Mouse (Mus musculus) megakaryocyte progenitor cell, adult 5-6 weeks (primary cell): Measurements from ENCODE around the gene Hcrtr2. TPM values are rescaled to one million over a fixed set of nuclear protein-coding genes. Genes with fewer than 3 reads are reported as not detected.

ENCODE experiments used
- ATAC-seq: replicated peaks from 2 replicates; pipeline ENCODE4 v1.8.0; 2016; ENCODE audit warnings: mild to moderate bottlenecking, moderate TSS enrichment, inconsistent platforms; ENCODE audit not compliant: poor library complexity
- total RNA-seq, 2 experiments: library from RNA; stranded (forward) in 1 of 2; stranded (reverse) in 1 of 2; fragments of 157-497, 149-512 nt in 1 of 2; fragments of 200-1000 nt in 1 of 2; gene quantifications; 2 replicates each; pipeline versions ENCODE4 v1.2.3 to v1.2.4; 2015 to 2017

Hcrtr2 gene
- total RNA-seq, 2 experiments from 2014 or later = not detected

DNA sequence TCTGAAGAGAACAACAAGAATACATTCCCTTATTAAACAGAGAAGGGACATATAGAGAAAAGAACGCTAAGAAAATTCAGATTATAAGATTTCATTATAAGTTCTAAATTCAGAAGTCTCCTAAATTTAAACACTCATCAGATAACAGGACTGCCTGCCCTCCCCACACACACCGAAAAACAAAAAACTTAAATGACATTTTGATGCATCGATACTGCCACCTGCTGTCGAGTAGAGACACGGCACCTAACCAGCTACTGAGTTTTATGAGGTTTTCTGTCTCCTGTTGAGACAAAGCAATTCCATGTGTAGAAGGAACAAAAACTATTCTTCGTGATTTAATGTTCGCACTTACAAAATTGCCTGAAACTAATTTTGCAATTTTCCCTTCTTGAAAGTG lies 87.0 kb downstream of the Hcrtr2 start:
- ATAC-seq = peak; percentile 97

DNA sequence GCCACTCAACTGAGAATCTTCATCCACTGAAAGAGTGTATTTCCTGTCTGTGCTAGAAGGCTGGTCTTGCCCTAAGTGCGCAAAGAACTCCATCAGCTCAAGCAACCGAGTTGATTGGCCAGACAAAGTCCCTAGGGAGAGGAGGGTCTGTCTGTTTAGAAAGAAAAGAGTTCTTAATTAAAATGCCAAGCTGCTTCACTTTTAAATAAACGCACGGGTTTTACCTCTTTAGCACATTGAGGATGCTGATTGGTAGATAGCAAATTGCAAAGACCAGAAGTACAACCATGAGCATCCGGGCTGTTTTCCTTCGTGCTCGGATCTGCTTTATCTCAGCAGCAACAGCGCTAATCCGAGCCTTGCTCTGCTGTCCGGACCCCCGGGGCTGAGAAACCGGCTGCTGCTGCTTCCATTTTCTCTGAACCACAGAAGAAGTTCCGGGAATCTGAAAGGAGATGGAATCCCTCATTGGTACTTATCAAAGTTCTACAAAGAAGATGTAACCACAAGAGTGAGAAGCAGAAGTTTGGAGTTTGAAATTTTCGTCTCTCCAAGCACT lies 87.6 kb downstream of the Hcrtr2 start:
- peak; percentile 50 for ATAC-seq

DNA sequence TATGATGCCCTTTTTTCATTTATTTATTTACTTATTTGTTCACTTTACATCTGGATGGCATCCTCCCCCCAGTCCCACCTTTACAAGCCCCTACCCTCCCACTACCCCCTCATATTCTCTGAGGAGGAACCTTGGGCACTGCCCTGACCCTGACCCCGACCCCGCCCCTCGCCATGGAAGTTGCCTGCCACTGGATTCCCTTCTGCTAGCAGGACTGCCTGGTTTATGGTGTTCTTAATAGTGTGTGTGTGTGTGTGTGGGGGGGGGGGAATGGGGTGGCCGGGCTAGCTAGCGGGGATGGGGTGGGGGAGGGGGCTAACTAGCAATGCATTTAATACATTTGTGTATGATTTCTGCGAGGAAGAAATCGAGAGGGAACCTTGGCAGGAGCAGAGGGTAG lies 88.8 kb downstream of the Hcrtr2 start:
- no peak for ATAC-seq

DNA sequence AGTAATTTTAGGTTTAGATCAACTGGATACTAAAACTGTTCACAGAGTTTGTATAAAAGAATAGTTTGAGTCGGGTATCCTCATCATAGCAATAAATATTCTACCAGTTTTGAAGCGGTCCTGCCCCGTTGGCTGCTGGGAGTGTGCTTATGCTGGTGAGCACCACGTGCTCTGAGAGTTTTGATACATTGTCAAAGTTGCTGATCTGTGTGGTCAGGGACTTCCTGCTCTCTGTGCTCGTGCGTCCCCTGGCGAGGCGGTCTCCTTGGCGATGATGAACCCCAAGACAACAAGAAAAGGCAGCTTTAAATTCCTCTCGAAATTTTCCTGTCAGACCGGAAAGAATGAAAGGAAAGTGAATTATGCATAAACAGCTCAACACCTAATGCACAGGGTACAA lies 93.3 kb downstream of the Hcrtr2 start:
- ATAC-seq = peak; percentile 95

DNA sequence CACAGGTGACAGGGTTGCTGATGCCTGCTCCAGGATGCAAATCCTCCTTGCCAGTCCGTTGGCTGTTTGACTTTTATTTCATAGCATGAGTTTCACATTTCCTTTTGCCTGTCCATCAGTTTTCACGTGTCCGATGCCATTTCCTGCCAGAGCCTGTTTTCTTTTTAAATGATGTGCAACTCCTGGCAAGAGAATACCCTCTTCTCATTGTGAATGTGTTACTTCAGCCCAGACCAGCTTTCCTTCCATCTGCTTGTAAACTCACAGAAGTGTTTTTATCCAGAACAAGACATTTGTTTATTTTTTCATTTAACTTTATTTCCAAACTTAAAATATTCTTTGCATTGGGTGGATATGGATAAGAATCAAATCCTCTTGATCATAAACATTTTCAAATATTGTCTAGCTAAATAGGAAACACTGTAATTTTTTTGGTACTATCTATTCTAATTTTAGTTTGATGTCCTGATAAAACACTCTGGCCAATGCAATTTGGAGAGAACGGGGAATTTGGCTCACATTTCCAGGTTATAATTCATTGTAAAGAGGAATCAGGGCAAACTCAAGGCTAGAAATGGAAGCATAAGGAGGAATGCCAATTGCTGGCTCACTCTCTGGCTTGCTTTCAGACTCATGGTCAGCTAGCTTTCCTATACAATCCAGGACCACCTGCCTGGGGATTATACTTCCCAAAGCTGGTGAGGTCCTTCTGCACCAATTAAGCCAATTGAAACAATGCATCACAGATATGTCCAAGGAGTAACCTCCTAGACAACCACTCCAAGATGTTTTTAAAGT lies 106.3 kb downstream of the Hcrtr2 start:
- no peak for ATAC-seq

DNA sequence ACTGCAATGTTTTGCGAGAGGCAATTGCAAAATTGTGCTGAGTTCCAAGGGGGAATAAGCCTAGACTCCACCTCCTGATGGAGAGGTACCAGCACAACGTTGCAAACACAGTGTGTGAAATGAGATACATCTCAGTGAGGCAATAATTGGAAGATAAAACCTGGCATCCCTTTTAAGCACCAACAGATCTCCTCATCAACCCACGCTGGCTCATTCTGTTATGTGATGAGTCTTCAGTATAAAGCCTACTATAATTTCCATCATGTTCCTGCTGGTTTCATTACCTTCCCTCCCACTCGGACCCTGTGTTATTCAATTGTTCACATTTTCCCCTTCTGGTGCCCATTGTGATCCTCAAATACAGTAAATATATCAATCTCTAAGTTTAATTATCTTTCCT lies 109.0 kb downstream of the Hcrtr2 start:
- no peak for ATAC-seq

DNA sequence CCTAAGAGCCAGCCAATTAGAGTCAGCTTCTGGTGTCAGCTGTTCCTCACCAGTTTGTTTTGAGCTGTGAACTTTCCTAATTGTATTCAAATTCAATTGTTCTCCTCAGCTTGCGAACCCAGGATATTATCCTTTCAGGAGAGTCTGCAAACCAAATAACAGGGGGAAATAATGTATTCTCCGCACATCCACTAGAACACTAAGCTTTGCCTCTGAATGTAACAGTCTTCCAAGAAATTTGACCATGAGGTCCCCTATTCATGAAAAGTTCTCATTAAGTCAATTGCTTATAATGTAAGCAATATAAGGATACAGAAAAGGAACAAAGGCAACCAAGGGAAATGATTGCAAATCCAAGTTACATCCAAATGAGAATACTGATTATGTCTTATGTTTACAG lies 110.1 kb downstream of the Hcrtr2 start, which contains the start of gene Gfral:
Gene Gfral (minus strand): TSS at position 101 of the 400 bp plus-strand sequence.
- ATAC-seq = no peak

DNA sequence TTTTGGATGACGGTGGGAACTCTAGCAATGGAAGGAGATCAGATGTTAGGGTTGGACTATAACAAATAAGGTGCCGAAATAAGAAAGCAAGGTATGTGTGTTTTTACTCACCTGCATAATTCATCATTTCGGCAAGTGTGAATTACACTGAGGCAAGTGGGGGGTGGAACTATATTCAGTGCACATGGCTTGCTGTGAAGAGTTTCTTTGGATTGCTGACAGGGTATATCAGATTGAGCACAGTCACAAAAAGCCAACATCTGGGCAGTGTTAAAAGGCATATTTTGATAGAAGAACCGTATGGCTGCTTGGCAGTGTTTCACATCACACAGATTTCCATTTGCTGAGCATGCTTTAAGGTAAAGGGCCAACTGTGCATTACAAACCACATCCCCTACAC lies 126.7 kb downstream of the Hcrtr2 start:
- no peak for ATAC-seq

DNA sequence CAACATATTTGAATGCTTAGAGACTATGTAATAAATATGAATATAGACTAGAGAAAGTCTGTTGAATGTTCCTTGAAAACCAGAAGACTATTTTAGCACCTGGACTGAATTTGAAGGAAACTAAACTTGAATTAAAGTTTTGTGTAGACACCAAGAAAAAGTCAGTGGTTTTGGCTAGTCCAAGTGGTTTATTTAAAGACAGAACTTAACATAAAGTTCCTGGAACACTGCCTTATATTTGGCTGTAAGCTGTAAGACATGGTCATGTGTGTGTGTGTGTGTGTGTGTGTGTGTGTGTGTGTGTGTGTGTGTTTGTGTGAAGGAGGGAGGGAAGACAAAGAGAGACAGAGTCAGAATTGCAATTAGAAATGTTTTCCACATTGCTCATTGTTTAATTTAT lies 144.4 kb downstream of the Hcrtr2 start:
- no peak for ATAC-seq

Other genes with a start within 250 kb of the Hcrtr2 start
- gene Gfral, start 110.2 kb downstream of the Hcrtr2 start, total RNA-seq (2015) = not detected in 2 replicates
- not detected in 2 replicates for gene Gfral, start 110.2 kb downstream of the Hcrtr2 start, total RNA-seq (2017)
- gene Fam83b, start 243.3 kb upstream of the Hcrtr2 start, total RNA-seq (2015) = not detected in 2 replicates
- gene Fam83b, start 243.3 kb upstream of the Hcrtr2 start, total RNA-seq (2017) = not detected in 2 replicates